ENCODE assay signal across 22 mouse cellular contexts in the genomic region with DNA sequence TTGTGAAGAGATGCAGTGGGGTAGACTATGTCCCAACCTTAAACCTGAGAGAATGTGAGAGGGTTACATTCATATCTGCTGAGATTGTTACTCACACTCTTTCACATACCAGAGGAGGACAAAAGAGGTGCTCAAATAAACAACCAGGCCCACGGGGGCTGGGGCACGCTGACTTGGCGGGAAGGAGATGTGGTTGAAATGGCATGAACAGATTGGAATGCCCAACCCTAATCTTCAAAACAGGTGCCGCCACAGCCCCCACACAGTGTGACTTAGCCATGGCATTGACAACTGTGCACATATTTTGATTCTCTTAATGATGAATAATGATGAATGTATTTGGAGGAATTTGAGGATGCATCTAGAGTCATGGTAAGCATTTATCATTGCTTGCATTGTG.
DNase-seq lines count a peak whose midpoint lies in the region; ATAC-seq and TF ChIP-seq lines count a peak whose summit lies in the region.
"Had no signal": no experiment of that assay in that cellular context is flagged by ENCODE, and none has a peak within 500 bp of the region (broad histone marks: within the 10 kb centered on the region; RNA-seq: fewer than 3 reads in every experiment).

No protein-coding gene starts in this region.

- no peak for ATAC-seq in hindbrain, embryonic 14.5 days (ENCODE audit: low FRiP score)
- ATAC-seq: activated CD4-positive, CD25-positive, alpha-beta regulatory T cell, adult 4 months; forebrain, embryonic 13.5 days; forebrain, embryonic 15.5 days; forebrain, postnatal 0 days; Patski had no signal

- H3K79me3 ChIP-seq in C2C12 (ENCODE audit: low read depth), result no peaks in the 10 kb centered on the region

- H3K9ac ChIP-seq in hindbrain, embryonic 14.5 days, result no peak overlapping the region
- H3K9ac ChIP-seq: embryonic facial prominence, embryonic 12.5 days; forebrain, embryonic 13.5 days; forebrain, embryonic 15.5 days; forebrain, postnatal 0 days had no signal

- peaks cover 25% of the 10 kb centered on the region; the same call in 1 of the 2 replicates for H3K27me3 ChIP-seq in heart, embryonic 10.5 days (ENCODE audit: insufficient read depth, poor library complexity, severe bottlenecking)
- no peaks in the 10 kb centered on the region for H3K27me3 ChIP-seq in C2C12 (ENCODE audit: control insufficient read depth, insufficient read depth, insufficient read length)
- no peaks in the 10 kb centered on the region for H3K27me3 ChIP-seq in myocyte (ENCODE audit: control insufficient read depth, insufficient read depth, insufficient read length)
- no peaks in the 10 kb centered on the region for H3K27me3 ChIP-seq in hindbrain, embryonic 14.5 days (ENCODE audit: control insufficient read depth, insufficient read depth, low read length)
- H3K27me3 ChIP-seq: embryonic facial prominence, embryonic 12.5 days; forebrain, embryonic 13.5 days; forebrain, embryonic 15.5 days; Patski had no signal

- TF ChIP-seq CTCF in C2C12 (IDR thresholded peaks at IDR 0.05; ENCODE audit: control insufficient read depth, insufficient read depth, insufficient read length), result no peak

- TF ChIP-seq POLR2A in myocyte (IDR thresholded peaks at IDR 0.05; ENCODE audit: insufficient read length, low read depth), result no peak

- no peak overlapping the region for H3K27ac ChIP-seq in heart, embryonic 10.5 days
- no peak overlapping the region for H3K27ac ChIP-seq in hindbrain, embryonic 14.5 days
- H3K27ac ChIP-seq: embryonic facial prominence, embryonic 10.5 days; embryonic facial prominence, embryonic 12.5 days; forebrain, embryonic 13.5 days; forebrain, embryonic 15.5 days had no signal

- H3K79me2 ChIP-seq in C2C12 (ENCODE audit: control insufficient read depth, insufficient read depth) (no peaks in the 10 kb centered on the region), myocyte (ENCODE audit: control insufficient read depth, insufficient read depth) (no peaks in the 10 kb centered on the region)

- H3K4me1 ChIP-seq in heart, embryonic 10.5 days, result peaks cover 9% of the 10 kb centered on the region
- H3K4me1 ChIP-seq in hindbrain, embryonic 14.5 days (replicated peaks; ENCODE audit: control insufficient read depth, insufficient read depth, low read length), result no peaks in the 10 kb centered on the region
- H3K4me1 ChIP-seq: embryonic facial prominence, embryonic 12.5 days; forebrain, embryonic 13.5 days; forebrain, embryonic 15.5 days had no signal

- H3K36me3 ChIP-seq in heart, embryonic 10.5 days, result no peaks in the 10 kb centered on the region
- H3K36me3 ChIP-seq in C2C12 (ENCODE audit: control insufficient read depth, insufficient read depth), result no peaks in the 10 kb centered on the region
- no peaks in the 10 kb centered on the region for H3K36me3 ChIP-seq in myocyte (ENCODE audit: control insufficient read depth, insufficient read depth)
- H3K36me3 ChIP-seq in hindbrain, embryonic 14.5 days (replicated peaks; ENCODE audit: control insufficient read depth, insufficient read depth), result no peaks in the 10 kb centered on the region
- H3K36me3 ChIP-seq: embryonic facial prominence, embryonic 10.5 days; embryonic facial prominence, embryonic 12.5 days; forebrain, embryonic 15.5 days had no signal

- no peak overlapping the region for H3K4me3 ChIP-seq in heart, embryonic 10.5 days
- H3K4me3 ChIP-seq in C2C12 (ENCODE audit: insufficient read depth, poor library complexity, severe bottlenecking) (no peak overlapping the region), myocyte (no peak overlapping the region)
- no peak overlapping the region for H3K4me3 ChIP-seq in hindbrain, embryonic 14.5 days (replicated peaks; ENCODE audit: low read length)
- H3K4me3 ChIP-seq: embryonic facial prominence, embryonic 10.5 days; embryonic facial prominence, embryonic 12.5 days; forebrain, embryonic 13.5 days; forebrain, embryonic 15.5 days had no signal

- intact Hi-C loops in left cerebral cortex, postnatal 14 days (cut with DNase I), result no loop called here

- WGBS in heart, embryonic 10.5 days, result 89% methylated on average over 4 of the region's 4 CpGs
- 93% methylated on average over 4 of the region's 4 CpGs for WGBS in hindbrain, embryonic 14.5 days

- H3K4me2 ChIP-seq in myocyte (ENCODE audit: low read depth), result no peak overlapping the region
- no peak overlapping the region for H3K4me2 ChIP-seq in hindbrain, embryonic 14.5 days (replicated peaks)
- H3K4me2 ChIP-seq: embryonic facial prominence, embryonic 12.5 days; forebrain, embryonic 13.5 days; forebrain, embryonic 15.5 days had no signal

- H3ac ChIP-seq in C2C12 (ENCODE audit: control insufficient read depth, insufficient read length, low read depth), result no peak overlapping the region
- H3ac ChIP-seq in myocyte (ENCODE audit: control insufficient read depth, insufficient read length), result no peak overlapping the region

- DNase-seq in heart, embryonic 10.5 days (ENCODE audit: low spot score), result peak; percentile 66
- no peak for DNase-seq in heart, adult 18-20 months
- peak; percentile 36 for DNase-seq in 3T3-L1 (ENCODE audit: low read depth, low spot score)
- DNase-seq in left cerebral cortex, postnatal 14 days (ENCODE audit: low spot score in 2 of 2), result no peak
- DNase-seq in hindbrain, embryonic 14.5 days (ENCODE audit: low spot score), result no peak
- DNase-seq: adrenal gland, adult 8-10 months; adrenal gland, postnatal 14 days; B cell, adult 2 months; cerebellum, adult 11-12 months; cerebellum, adult 2 months; cerebellum, adult 9-10 months; cerebellum, postnatal 10 days; cerebellum, postnatal 25 days; forebrain, postnatal 0 days had no signal

- H3K9me3 ChIP-seq in heart, embryonic 10.5 days, result no peaks in the 10 kb centered on the region
- no peaks in the 10 kb centered on the region for H3K9me3 ChIP-seq in hindbrain, embryonic 14.5 days (ENCODE audit: control insufficient read depth, low read length)
- H3K9me3 ChIP-seq: embryonic facial prominence, embryonic 10.5 days; embryonic facial prominence, embryonic 12.5 days; forebrain, embryonic 13.5 days; forebrain, embryonic 15.5 days had no signal

TF ChIP-seq in C2C12, 6 proteins besides CTCF, POLR2A, EP300 and RAD21:
- TF ChIP-seq CEBPB (IDR thresholded peaks at IDR 0.05; ENCODE audit: low read depth), result no peak
- no peak for TF ChIP-seq USF1 (IDR thresholded peaks at IDR 0.05; ENCODE audit: low read depth)
- TF ChIP-seq MAX (IDR thresholded peaks at IDR 0.05), result peak; percentile 30
- no peak for TF ChIP-seq MYOG (IDR thresholded peaks at IDR 0.05; ENCODE audit: control insufficient read depth, extremely low read depth, insufficient read length)
- peak; percentile 95 for TF ChIP-seq MYOD1 (IDR thresholded peaks at IDR 0.05; ENCODE audit: control insufficient read depth, insufficient read length, low read depth)
- TF ChIP-seq FOSL1 (IDR thresholded peaks at IDR 0.05; ENCODE audit: insufficient read depth, low read length, poor library complexity, severe bottlenecking), result peak; percentile 21

TF ChIP-seq in myocyte, 11 proteins besides CTCF, POLR2A, EP300 and RAD21:
- peak in 2 of 3 experiments; percentile 83 to 92 for TF ChIP-seq MYOD1 (IDR thresholded peaks at IDR 0.05; ENCODE audit: control insufficient read depth in 1 of 3, insufficient read length in 2 of 3, low read depth in 2 of 3)
- no peak for TF ChIP-seq REST (IDR thresholded peaks at IDR 0.05; ENCODE audit: insufficient read depth, insufficient read length)
- no peak for TF ChIP-seq MAX (IDR thresholded peaks at IDR 0.05; ENCODE audit: low read depth)
- TF ChIP-seq TCF12 (IDR thresholded peaks at IDR 0.05; ENCODE audit: insufficient read depth, poor library complexity, severe bottlenecking), result peak; percentile 86
- peak; percentile 39 for TF ChIP-seq E2F4 (IDR thresholded peaks at IDR 0.05; ENCODE audit: insufficient read depth)
- peak; percentile 49 to 94 (median 67) for TF ChIP-seq MYOG (IDR thresholded peaks at IDR 0.05; ENCODE audit: control insufficient read depth in 1 of 3, insufficient read depth in 1 of 3, insufficient read length in 2 of 3, low read depth in 2 of 3)
- TF ChIP-seq TCF3 (IDR thresholded peaks at IDR 0.05; ENCODE audit: insufficient read length, low read depth), result peak; percentile 83
TF ChIP-seq in myocyte: peak in this region for 5.

Comparison
In these comparisons a context has a peak if more than half of its experiments do, and no peak if none do; other contexts are left out.
1. DNase-seq: peak in heart, embryonic 10.5 days (single experiment) and 3T3-L1 (single experiment); none in heart, adult 18-20 months (0 of 2), left cerebral cortex, postnatal 14 days (0 of 2) and hindbrain, embryonic 14.5 days (single experiment).